Mouse (Mus musculus) ES-E14 (cell line): Measurements from ENCODE around the gene Myrfl. TPM values are rescaled to one million over a fixed set of nuclear protein-coding genes. Genes with fewer than 3 reads are reported as not detected.

Experiments
- DNase-seq: peaks from one replicate; pipeline ENCODE4 v3.0.0-alpha.2; 2013; ENCODE audit warnings: low read depth, low spot score
- H3K27ac ChIP-seq: 2 replicates; pipeline ENCODE4 v1.5.1; 2012; ENCODE audit warnings: low read depth, mild to moderate bottlenecking, low read length, moderate library complexity, mixed read lengths; ENCODE audit not compliant: poor library complexity, insufficient read depth, severe bottlenecking
- H3K36me3 ChIP-seq: 2 replicates; pipeline ENCODE4 v1.6.1; 2012; ENCODE audit warnings: mild to moderate bottlenecking, low read length, moderate library complexity, mixed read lengths; ENCODE audit not compliant: control insufficient read depth, poor library complexity, insufficient read depth, severe bottlenecking
- H3K4me1 ChIP-seq, 2 experiments: fragments of 150-350 bp in 1 of 2; sonication (generic) in 1 of 2; 2 replicates each; pipeline ENCODE4 v1.6.1; 2012; ENCODE audit warnings: low read length in 2 of 2, mild to moderate bottlenecking in 1 of 2, mixed read lengths in 1 of 2; ENCODE audit not compliant: control insufficient read depth in 2 of 2, insufficient read depth in 2 of 2, poor library complexity in 1 of 2
- H3K4me3 ChIP-seq, 2 experiments: fragments of 150-350 bp in 1 of 2; sonication (generic) in 1 of 2; 2 replicates each; pipeline ENCODE4 v1.5.1; 2012; ENCODE audit warnings: low read length in 2 of 2, low read depth in 1 of 2, mild to moderate bottlenecking in 1 of 2, mixed read lengths in 1 of 2; ENCODE audit not compliant: insufficient read depth in 1 of 2, poor library complexity in 1 of 2, severe bottlenecking in 1 of 2
- H3K9ac ChIP-seq: 2 replicates; pipeline ENCODE4 v1.6.1; 2012; ENCODE audit warnings: low read depth, mild to moderate bottlenecking, low read length, mixed read lengths; ENCODE audit not compliant: poor library complexity, insufficient read depth, severe bottlenecking
- H3K9me3 ChIP-seq: fragments of 150-350 bp; sonication (generic); 2 replicates; pipeline ENCODE4 v1.6.1; 2012; ENCODE audit warnings: low read depth, mild to moderate bottlenecking, low read length; ENCODE audit not compliant: control insufficient read depth, insufficient read depth
- CHD2 ChIP-seq: IDR thresholded peaks from 2 replicates; pipeline ENCODE4 v1.6.1; 2014; ENCODE audit warnings: mild to moderate bottlenecking, low read depth, low read length, inconsistent platforms
- HCFC1 ChIP-seq: IDR thresholded peaks from 2 replicates; pipeline ENCODE4 v1.6.1; 2012; ENCODE audit warnings: low read length, inconsistent platforms, borderline replicate concordance; ENCODE audit not compliant: insufficient read depth
- MAFK ChIP-seq: IDR thresholded peaks from 2 replicates; pipeline ENCODE4 v1.6.1; 2014; ENCODE audit warnings: mild to moderate bottlenecking, low read depth, low read length, inconsistent platforms; ENCODE audit not compliant: insufficient read depth
- ZC3H11A ChIP-seq: IDR thresholded peaks from 2 replicates; pipeline ENCODE4 v1.6.1; 2012; ENCODE audit warnings: low read depth, mild to moderate bottlenecking, inconsistent platforms, low read length, borderline replicate concordance
- ZNF384 ChIP-seq: IDR thresholded peaks from 2 replicates; pipeline ENCODE4 v1.6.1; 2012; ENCODE audit warnings: low read depth, low read length, inconsistent platforms
- in situ Hi-C, 2 experiments: fragments of 600-800 bp; cut with MboI; formaldehyde crosslinking; loops; one replicate each; pipeline ENCODE4 v1.15.1; 2025; ENCODE audit warnings: low sequenced_read_pairs in 2 of 2, inconsistent platforms in 1 of 2; ENCODE audit not compliant: unreplicated experiment in 2 of 2
- total RNA-seq: library from RNA; depleted of rRNA; stranded (reverse); fragments of 300-350 nt; gene quantifications from 2 replicates; pipeline ENCODE4 v1.2.3, GENCODE M21; 2012

Myrfl gene
- total RNA-seq, 1 experiment: 0.13 TPM

GRCm38 (mm10) chr10:116895108-116895833 lies 1.4 kb downstream of the Myrfl start:
- H3K4me1 ChIP-seq: no peaks in the 10 kb centered on the region
- H3K9me3 ChIP-seq: no peaks in the 10 kb centered on the region
- in situ Hi-C loops: no loop called here
- TF ChIP-seq ZNF384 (no peak), ZC3H11A (no peak), MAFK (no peak), CHD2 (no peak), HCFC1 (no peak)
- no peak overlapping the region for H3K27ac ChIP-seq
- no peak for DNase-seq
- no peak overlapping the region for H3K4me3 ChIP-seq
- no peak overlapping the region for H3K9ac ChIP-seq
- no peaks in the 10 kb centered on the region for H3K36me3 ChIP-seq

- TF ChIP-seq HCFC1: no peak
- no peak for TF ChIP-seq ZNF384
- no peak for TF ChIP-seq MAFK
- TF ChIP-seq ZC3H11A: no peak
- TF ChIP-seq CHD2: no peak
- H3K4me1 ChIP-seq: no peaks in the 10 kb centered on the region
- no peak overlapping the region for H3K9ac ChIP-seq
- H3K36me3 ChIP-seq: no peaks in the 10 kb centered on the region
- no peak for DNase-seq
- H3K4me3 ChIP-seq: no peak overlapping the region
- H3K9me3 ChIP-seq: no peaks in the 10 kb centered on the region
- no peak overlapping the region for H3K27ac ChIP-seq
- in situ Hi-C loops: no loop called here
Measured at GRCm38 (mm10) chr10:116894540-116894939, 2.2 kb downstream of the Myrfl start.

GRCm38 (mm10) chr10:116893753-116894152 lies 3.0 kb downstream of the Myrfl start:
- Histone ChIP-seq H3K36me3 (no peaks in the 10 kb centered on the region), H3K27ac (no peak overlapping the region), H3K4me3 (no peak overlapping the region), H3K4me1 (no peaks in the 10 kb centered on the region), H3K9ac (no peak overlapping the region), H3K9me3 (no peaks in the 10 kb centered on the region)
- in situ Hi-C loops: no loop called here
- TF ChIP-seq ZNF384 (no peak), MAFK (no peak), HCFC1 (no peak), ZC3H11A (no peak), CHD2 (no peak)
- no peak for DNase-seq

GRCm38 (mm10) chr10:116890587-116890986 lies 6.1 kb downstream of the Myrfl start:
- in situ Hi-C loops: no loop called here
- no peak for DNase-seq
- TF ChIP-seq HCFC1 (no peak), MAFK (no peak), CHD2 (no peak), ZC3H11A (no peak), ZNF384 (no peak)
- Histone ChIP-seq H3K4me1 (no peaks in the 10 kb centered on the region), H3K9me3 (no peaks in the 10 kb centered on the region), H3K27ac (no peak overlapping the region), H3K9ac (no peak overlapping the region), H3K36me3 (no peaks in the 10 kb centered on the region), H3K4me3 (no peak overlapping the region)

GRCm38 (mm10) chr10:116884552-116884951 lies 12.2 kb downstream of the Myrfl start:
- no peaks in the 10 kb centered on the region for H3K9me3 ChIP-seq
- in situ Hi-C loops: no loop called here
- no peak overlapping the region for H3K9ac ChIP-seq
- no peaks in the 10 kb centered on the region; a peak in 1 of 4 replicates for H3K4me1 ChIP-seq
- no peak for DNase-seq
- no peak overlapping the region for H3K27ac ChIP-seq
- TF ChIP-seq HCFC1: no peak
- H3K4me3 ChIP-seq: no peak overlapping the region
- H3K36me3 ChIP-seq: no peaks in the 10 kb centered on the region
